Mouse (Mus musculus) forebrain, embryonic 10.5 days (tissue): ENCODE data around the gene Tmem205. TPM values are rescaled to one million over a fixed set of nuclear protein-coding genes. Genes with fewer than 3 reads are reported as not detected.

Experiments used
- DNase-seq: peaks from one replicate; pipeline ENCODE4 v3.0.0-alpha.2; 2017; ENCODE audit warnings: low spot score; ENCODE audit errors: extremely low spot score
- H3K27ac ChIP-seq: fragments of 300-500 bp; sonication (generic); 2 replicates; pipeline ENCODE4 v1.5.1; 2016; ENCODE audit warnings: mild to moderate bottlenecking
- H3K27me3 ChIP-seq: fragments of 300-500 bp; sonication (generic); 2 replicates; pipeline ENCODE4 v1.6.1; 2016; ENCODE audit warnings: mild to moderate bottlenecking; ENCODE audit not compliant: poor library complexity, severe bottlenecking
- H3K36me3 ChIP-seq: fragments of 300-500 bp; sonication (generic); replicated peaks from 2 replicates; pipeline ENCODE4 v1.6.1; 2016; ENCODE audit warnings: mild to moderate bottlenecking, moderate library complexity
- H3K4me1 ChIP-seq: fragments of 300-500 bp; sonication (generic); 2 replicates; pipeline ENCODE4 v1.6.1; 2016
- H3K4me3 ChIP-seq: fragments of 300-500 bp; sonication (generic); 2 replicates; pipeline ENCODE4 v1.5.1; 2016; ENCODE audit warnings: mild to moderate bottlenecking, moderate library complexity
- H3K9me3 ChIP-seq: fragments of 300-500 bp; sonication (generic); 2 replicates; pipeline ENCODE4 v1.6.1; 2016; ENCODE audit warnings: mild to moderate bottlenecking, moderate library complexity
- WGBS: fragments of 180-500 bp; shearing (Covaris S2); methylation state at CpG from one replicate; pipeline ENCODE4 v1.1.7; 2016; 5-methylcytosine and 5-hydroxymethylcytosine counted together
- polyA plus RNA-seq: library from polyadenylated mRNA; unstranded; fragments of >200 nt; fragmentation: Nextera tagmentation; extraction: Ambion mirVana; gene quantifications from 2 replicates; pipeline ENCODE4 v1.2.1, GENCODE M21; 2016

Gene Tmem205
- polyA plus RNA-seq, 1 experiment from 2014 or later: 33.7 TPM

GRCm38 (mm10) chr9:21955570-21956281, 28.4 kb upstream of the Tmem205 start, which contains the start of gene Swsap1:
Gene Swsap1 (plus strand): TSS chr9:21955755.
- Histone ChIP-seq H3K27ac (peak within 1 kb of the TSS; percentile 96), H3K36me3 (peaks cover 9% of the 10 kb centered on the region; the same call in 1 of the 2 replicates), H3K4me1 (peaks cover 28% of the 10 kb centered on the region), H3K9me3 (no peaks in the 10 kb centered on the region), H3K27me3 (peaks cover 21% of the 10 kb centered on the region), H3K4me3 (peak within 1 kb of the TSS; percentile 75)
- DNase-seq: peak; percentile 97
- under 1% methylated on average over 54 of the region's 54 CpGs for WGBS

GRCm38 (mm10) chr9:21955225-21955569, 27.8 kb upstream of the Tmem205 start:
- H3K36me3 ChIP-seq: peaks cover 9% of the 10 kb centered on the region; the same call in 1 of the 2 replicates

GRCm38 (mm10) chr9:21954635-21955034, 27.3 kb upstream of the Tmem205 start:
- Histone ChIP-seq H3K9me3 (no peaks in the 10 kb centered on the region), H3K27ac (no peak overlapping the region), H3K27me3 (peaks cover 10% of the 10 kb centered on the region), H3K4me3 (no peak overlapping the region), H3K4me1 (peaks cover 22% of the 10 kb centered on the region), H3K36me3 (peaks cover 9% of the 10 kb centered on the region; the same call in 1 of the 2 replicates)
- 87% methylated on average over 3 of the region's 3 CpGs for WGBS
- no peak for DNase-seq

More at GRCm38 (mm10) chr9:21955225-21955569, 27.8 kb upstream of the Tmem205 start:
- H3K9me3 ChIP-seq: no peaks in the 10 kb centered on the region
- DNase-seq: no peak
- H3K4me1 ChIP-seq: peaks cover 23% of the 10 kb centered on the region
- peak overlapping the region; percentile 75 for H3K4me3 ChIP-seq
- peak overlapping the region; percentile 96 for H3K27ac ChIP-seq
- WGBS: 2% methylated on average over 18 of the region's 18 CpGs
- peaks cover 15% of the 10 kb centered on the region for H3K27me3 ChIP-seq

- H3K9me3 ChIP-seq: no peaks in the 10 kb centered on the region
- no peak for DNase-seq
- H3K27me3 ChIP-seq: peaks cover 4% of the 10 kb centered on the region
- no peak overlapping the region for H3K27ac ChIP-seq
- H3K36me3 ChIP-seq: peaks cover 9% of the 10 kb centered on the region; the same call in 1 of the 2 replicates
- WGBS: 18% methylated on average over 3 of the region's 3 CpGs
- H3K4me3 ChIP-seq: no peak overlapping the region
- peaks cover 22% of the 10 kb centered on the region for H3K4me1 ChIP-seq
Observed at GRCm38 (mm10) chr9:21953600-21953999, 26.2 kb upstream of the Tmem205 start.

- no peaks in the 10 kb centered on the region for H3K9me3 ChIP-seq
- no peak overlapping the region for H3K27ac ChIP-seq
- DNase-seq: no peak
- H3K36me3 ChIP-seq: no peaks in the 10 kb centered on the region
- no peak overlapping the region for H3K4me3 ChIP-seq
- 76% methylated on average over 3 of the region's 3 CpGs for WGBS
- H3K27me3 ChIP-seq: peaks cover 19% of the 10 kb centered on the region
- H3K4me1 ChIP-seq: peaks cover 32% of the 10 kb centered on the region
Observed at GRCm38 (mm10) chr9:21951977-21952376, 24.6 kb upstream of the Tmem205 start.

- 19% methylated on average over 11 of the region's 11 CpGs for WGBS
- Histone ChIP-seq H3K27me3 (peaks cover 31% of the 10 kb centered on the region), H3K27ac (no peak overlapping the region), H3K4me1 (peaks cover 27% of the 10 kb centered on the region), H3K36me3 (no peaks in the 10 kb centered on the region), H3K9me3 (no peaks in the 10 kb centered on the region), H3K4me3 (no peak overlapping the region)
- DNase-seq: peak; percentile 76
Observed at GRCm38 (mm10) chr9:21950322-21950721, 23.0 kb upstream of the Tmem205 start.

GRCm38 (mm10) chr9:21948790-21949189, 21.4 kb upstream of the Tmem205 start:
- Histone ChIP-seq H3K4me1 (peaks cover 27% of the 10 kb centered on the region), H3K4me3 (no peak overlapping the region), H3K9me3 (no peaks in the 10 kb centered on the region), H3K27ac (no peak overlapping the region), H3K36me3 (no peaks in the 10 kb centered on the region), H3K27me3 (peaks cover 40% of the 10 kb centered on the region)
- no peak for DNase-seq
- WGBS: 75% methylated on average over 6 of the region's 6 CpGs

GRCm38 (mm10) chr9:21948146-21948545, 20.8 kb upstream of the Tmem205 start:
- H3K27me3 ChIP-seq: peaks cover 47% of the 10 kb centered on the region
- H3K4me1 ChIP-seq: peaks cover 20% of the 10 kb centered on the region
- no peak overlapping the region for H3K27ac ChIP-seq
- 61% methylated on average over 8 of the region's 8 CpGs for WGBS
- H3K36me3 ChIP-seq: no peaks in the 10 kb centered on the region
- H3K4me3 ChIP-seq: no peak overlapping the region
- DNase-seq: no peak
- H3K9me3 ChIP-seq: no peaks in the 10 kb centered on the region

GRCm38 (mm10) chr9:21947540-21948130, 20.3 kb upstream of the Tmem205 start:
- Histone ChIP-seq H3K4me3 (peak overlapping the region; percentile 39), H3K27ac (no peak overlapping the region), H3K27me3 (peaks cover 48% of the 10 kb centered on the region), H3K9me3 (no peaks in the 10 kb centered on the region), H3K4me1 (peaks cover 19% of the 10 kb centered on the region), H3K36me3 (no peaks in the 10 kb centered on the region)
- WGBS: 5% methylated on average over 28 of the region's 28 CpGs
- DNase-seq: no peak

- Histone ChIP-seq H3K4me3 (no peak overlapping the region), H3K27me3 (peaks cover 48% of the 10 kb centered on the region), H3K4me1 (peaks cover 19% of the 10 kb centered on the region), H3K36me3 (peaks cover 8% of the 10 kb centered on the region), H3K9me3 (no peaks in the 10 kb centered on the region), H3K27ac (no peak overlapping the region)
- WGBS: 25% methylated on average over 23 of the region's 23 CpGs
- DNase-seq: no peak
Observed at GRCm38 (mm10) chr9:21944267-21944666, 16.9 kb upstream of the Tmem205 start.

GRCm38 (mm10) chr9:21943638-21944037, 16.3 kb upstream of the Tmem205 start:
- no peak overlapping the region for H3K4me3 ChIP-seq
- no peaks in the 10 kb centered on the region for H3K9me3 ChIP-seq
- 63% methylated on average over 12 of the region's 12 CpGs for WGBS
- DNase-seq: no peak
- H3K27me3 ChIP-seq: peaks cover 45% of the 10 kb centered on the region
- H3K36me3 ChIP-seq: peaks cover 9% of the 10 kb centered on the region
- H3K4me1 ChIP-seq: peaks cover 19% of the 10 kb centered on the region
- H3K27ac ChIP-seq: no peak overlapping the region

- DNase-seq: no peak
- no peaks in the 10 kb centered on the region for H3K9me3 ChIP-seq
- H3K27ac ChIP-seq: no peak overlapping the region
- H3K27me3 ChIP-seq: peaks cover 44% of the 10 kb centered on the region
- H3K4me3 ChIP-seq: no peak overlapping the region
- peaks cover 21% of the 10 kb centered on the region for H3K4me1 ChIP-seq
- peaks cover 9% of the 10 kb centered on the region for H3K36me3 ChIP-seq
- WGBS: 83% methylated on average over 12 of the region's 12 CpGs
Observed at GRCm38 (mm10) chr9:21943046-21943445, 15.7 kb upstream of the Tmem205 start.

GRCm38 (mm10) chr9:21938234-21938855, 11.0 kb upstream of the Tmem205 start:
- H3K4me3 ChIP-seq: peak overlapping the region; percentile 73; the same call in 1 of the 2 replicates

More at GRCm38 (mm10) chr9:21938234-21938855, 11.0 kb upstream of the Tmem205 start:
- 89% methylated on average over 4 of the region's 4 CpGs for WGBS
- peaks cover 9% of the 10 kb centered on the region for H3K36me3 ChIP-seq
- peaks cover 34% of the 10 kb centered on the region for H3K27me3 ChIP-seq
- DNase-seq: no peak
- no peak overlapping the region for H3K27ac ChIP-seq
- H3K9me3 ChIP-seq: no peaks in the 10 kb centered on the region
- peaks cover 22% of the 10 kb centered on the region for H3K4me1 ChIP-seq
